Mouse (Mus musculus) megakaryocyte, embryonic 14.5 days (primary cell): Measurements from ENCODE around the gene Pnpo.

ENCODE experiments used
- FLI1 ChIP-seq: IDR thresholded peaks from 2 replicates; pipeline ENCODE4 v1.6.1; 2012; ENCODE audit warnings: low read length, inconsistent platforms, mixed read lengths
- GATA1 ChIP-seq: IDR thresholded peaks from 3 replicates; pipeline ENCODE4 v1.6.1; 2012; ENCODE audit warnings: mixed read lengths, low read length, inconsistent platforms, borderline replicate concordance

GRCm38 (mm10) chr11:96992722-96993311 is 49.0 kb upstream of the Pnpo start:
- TF ChIP-seq GATA1 (no peak; the same call in 2 of the 3 replicates), FLI1 (no peak)
